Mouse (Mus musculus): ENCODE measurements around the gene Rpl36. TPM values are rescaled to one million over a fixed set of nuclear protein-coding genes. Genes with fewer than 3 reads are reported as not detected.
"Not testable (repeated sequence)": the region's sequence is repeated elsewhere in the genome, so short reads cannot be mapped to it uniquely, and the experiment has no call there.

Gene Rpl36
- polyA plus RNA-seq, 1 experiment = 1,005 TPM

GRCm38 (mm10) chr17:56615136-56615784, 2.0 kb downstream of the Rpl36 start:
- H3K27ac ChIP-seq (ENCODE audit: insufficient read depth, low read length) = no peak overlapping the region
- TF ChIP-seq CTCF (IDR thresholded peaks at IDR 0.05; ENCODE audit: extremely low read depth, insufficient read depth, low read length) = no peak
- no peak for TF ChIP-seq POLR2A (IDR thresholded peaks at IDR 0.05; ENCODE audit: extremely low read depth, insufficient read depth, low read length)

DNA sequence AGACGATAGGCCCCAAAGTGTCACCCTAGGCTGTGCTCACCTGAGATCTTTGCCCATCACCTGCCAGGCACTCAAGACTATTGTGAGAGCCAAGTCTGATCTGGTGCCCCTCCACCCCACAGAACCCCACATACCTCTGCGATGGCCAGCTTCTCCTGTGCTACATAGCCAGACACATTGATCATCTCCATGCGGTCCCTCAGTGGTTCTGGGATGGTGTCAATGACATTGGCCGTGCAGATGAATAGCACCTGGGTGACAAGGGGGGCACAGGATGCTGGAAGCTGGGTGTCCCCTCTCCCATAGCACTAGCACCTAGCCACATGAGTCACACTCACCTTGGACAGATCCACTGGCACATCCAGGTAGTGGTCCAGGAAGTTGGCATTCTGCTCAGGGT, 2.6 kb downstream of the Rpl36 start:
- H3K27ac ChIP-seq (ENCODE audit: insufficient read depth, low read length) = no peak overlapping the region

More at GRCm38 (mm10) chr17:56615136-56615784, 2.0 kb downstream of the Rpl36 start:
- Histone ChIP-seq H3K4me3 (ENCODE audit: insufficient read depth, low read length) (no peak overlapping the region), H3K4me1 (ENCODE audit: control insufficient read depth, insufficient read depth, low read length) (peaks cover 5% of the 10 kb centered on the region; the same call in 1 of the 2 replicates)

DNA sequence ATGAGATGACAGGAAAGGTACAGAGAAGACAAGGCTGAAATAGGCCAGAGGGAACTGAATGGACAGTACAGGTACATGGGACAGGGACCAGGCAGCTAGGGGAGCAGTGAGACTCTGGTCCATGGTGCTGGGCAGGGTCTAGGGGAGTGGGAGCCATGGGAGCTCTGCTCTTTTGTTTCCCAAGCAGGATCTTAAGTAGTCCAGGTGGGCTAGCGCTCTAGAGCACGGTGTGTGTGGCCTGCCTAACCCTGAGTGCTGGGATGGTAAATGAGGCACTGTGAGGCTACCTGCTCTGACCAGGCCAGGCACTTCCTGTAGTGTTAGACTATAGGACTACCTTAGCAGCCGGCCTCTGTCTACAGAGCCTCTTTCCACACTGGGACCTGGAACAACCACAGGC, 3.5 kb downstream of the Rpl36 start:
- TF ChIP-seq POLR2A (IDR thresholded peaks at IDR 0.05; ENCODE audit: extremely low read depth, insufficient read depth, low read length) = no peak
- TF ChIP-seq CTCF (IDR thresholded peaks at IDR 0.05; ENCODE audit: extremely low read depth, insufficient read depth, low read length) = no peak
- H3K4me1 ChIP-seq (ENCODE audit: control insufficient read depth, insufficient read depth, low read length) = peaks cover 4% of the 10 kb centered on the region; the same call in 1 of the 2 replicates
- no peak overlapping the region for H3K4me3 ChIP-seq (ENCODE audit: insufficient read depth, low read length)
- H3K27ac ChIP-seq (ENCODE audit: insufficient read depth, low read length) = no peak overlapping the region

More for the DNA sequence above, 2.6 kb downstream of the Rpl36 start:
- peaks cover 4% of the 10 kb centered on the region; the same call in 1 of the 2 replicates for H3K4me1 ChIP-seq (ENCODE audit: control insufficient read depth, insufficient read depth, low read length)
- no peak for TF ChIP-seq POLR2A (IDR thresholded peaks at IDR 0.05; ENCODE audit: extremely low read depth, insufficient read depth, low read length)
- TF ChIP-seq CTCF (IDR thresholded peaks at IDR 0.05; ENCODE audit: extremely low read depth, insufficient read depth, low read length) = no peak
- H3K4me3 ChIP-seq (ENCODE audit: insufficient read depth, low read length) = no peak overlapping the region

- Histone ChIP-seq H3K27ac (ENCODE audit: insufficient read depth, low read length) (no peak overlapping the region), H3K4me3 (ENCODE audit: insufficient read depth, low read length) (no peak overlapping the region), H3K4me1 (ENCODE audit: control insufficient read depth, insufficient read depth, low read length) (peaks cover 4% of the 10 kb centered on the region; the same call in 1 of the 2 replicates)
- no peak for TF ChIP-seq POLR2A (IDR thresholded peaks at IDR 0.05; ENCODE audit: extremely low read depth, insufficient read depth, low read length)
- no peak for TF ChIP-seq CTCF (IDR thresholded peaks at IDR 0.05; ENCODE audit: extremely low read depth, insufficient read depth, low read length)
Measured at GRCm38 (mm10) chr17:56617628-56618027, 4.4 kb downstream of the Rpl36 start.

DNA sequence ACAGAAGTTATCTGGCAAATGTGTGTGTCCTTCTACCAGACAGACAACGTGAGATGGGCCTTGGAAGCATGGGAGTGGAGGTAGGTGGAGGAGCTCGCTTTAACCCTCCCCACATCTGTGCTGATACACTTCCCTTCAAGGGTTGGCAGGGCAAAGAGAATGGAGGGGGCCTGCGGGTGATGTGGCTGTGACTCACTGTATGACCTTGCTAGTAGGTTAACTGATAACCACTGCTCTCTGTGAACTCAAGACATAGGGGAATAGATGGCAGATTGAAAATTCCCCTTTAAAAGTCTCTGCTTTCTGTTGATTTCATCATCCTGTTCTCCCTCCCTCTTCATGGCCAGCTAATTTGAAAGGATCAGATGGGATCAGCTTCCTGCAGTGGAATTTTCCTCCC, 12.3 kb downstream of the Rpl36 start:
- no peak for TF ChIP-seq POLR2A (IDR thresholded peaks at IDR 0.05; ENCODE audit: extremely low read depth, insufficient read depth, low read length)
- no peak for TF ChIP-seq CTCF (IDR thresholded peaks at IDR 0.05; ENCODE audit: extremely low read depth, insufficient read depth, low read length)
- Histone ChIP-seq H3K4me3 (ENCODE audit: insufficient read depth, low read length) (no peak overlapping the region; the same call in 1 of the 2 replicates), H3K4me1 (ENCODE audit: control insufficient read depth, insufficient read depth, low read length) (no peaks in the 10 kb centered on the region)

DNA sequence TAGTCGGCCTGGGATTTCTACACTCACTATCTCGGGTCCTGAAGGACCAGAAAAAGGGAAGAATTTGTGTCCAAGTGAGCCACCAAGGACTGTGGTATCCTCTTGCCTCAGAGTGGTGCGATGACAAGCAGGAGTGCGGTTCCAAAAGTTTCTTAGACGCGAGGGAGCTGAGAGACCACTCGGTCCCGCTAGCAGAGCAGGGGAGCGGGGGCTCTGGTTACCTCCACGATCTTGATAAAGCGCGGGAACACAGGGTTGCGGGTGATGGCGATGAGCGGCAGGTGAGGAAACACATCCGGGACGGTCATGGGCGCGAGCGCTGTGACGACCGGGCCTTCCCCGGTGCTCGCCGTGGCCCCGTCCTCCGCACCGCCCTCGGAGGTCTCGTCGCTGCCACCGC, 13.0 kb downstream of the Rpl36 start:
- H3K4me3 ChIP-seq (ENCODE audit: insufficient read depth, low read length) = peak overlapping the region; percentile 35
- no peaks in the 10 kb centered on the region for H3K4me1 ChIP-seq (ENCODE audit: control insufficient read depth, insufficient read depth, low read length)
- no peak overlapping the region for H3K27ac ChIP-seq (ENCODE audit: insufficient read depth, low read length)
- no peak for TF ChIP-seq CTCF (IDR thresholded peaks at IDR 0.05; ENCODE audit: extremely low read depth, insufficient read depth, low read length)
- TF ChIP-seq POLR2A (IDR thresholded peaks at IDR 0.05; ENCODE audit: extremely low read depth, insufficient read depth, low read length) = no peak

More for the DNA sequence above, 12.3 kb downstream of the Rpl36 start:
- no peak overlapping the region for H3K27ac ChIP-seq (ENCODE audit: insufficient read depth, low read length)

DNA sequence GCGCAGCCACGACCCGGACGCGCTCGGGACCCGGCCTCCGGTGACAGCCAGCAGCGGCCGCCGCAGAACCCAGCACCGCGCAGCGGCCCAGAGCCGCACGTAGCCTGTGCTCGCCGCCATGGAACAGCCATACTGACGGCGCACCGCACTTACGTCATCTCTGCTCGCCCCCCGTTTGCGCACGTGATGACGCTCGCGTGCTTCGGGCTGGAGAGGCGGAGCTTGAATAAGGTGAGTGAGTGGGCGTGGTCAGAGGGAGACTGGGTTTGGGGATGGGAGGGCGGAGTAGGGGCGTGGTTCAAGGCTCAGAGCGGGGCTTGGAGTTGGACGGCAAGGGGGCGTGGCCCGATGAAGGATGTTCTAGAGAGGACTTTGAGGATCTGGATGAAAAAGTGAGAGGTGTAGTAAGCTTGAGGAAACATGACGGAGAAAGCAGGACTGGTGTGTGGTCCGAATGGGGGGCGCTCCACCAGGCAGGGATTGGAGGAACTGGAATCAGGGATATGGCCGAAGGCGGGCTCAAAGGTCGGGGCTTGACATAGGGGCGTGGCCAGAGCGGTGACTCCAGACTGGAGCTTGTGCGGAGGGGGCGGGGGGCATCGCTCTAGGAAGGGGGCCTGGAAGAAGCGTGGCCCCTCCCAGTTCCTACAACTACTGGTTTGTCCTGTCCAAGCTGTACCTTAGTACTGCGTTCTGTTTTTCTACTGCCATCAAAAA, 13.7 kb downstream of the Rpl36 start, which contains the start of gene Lonp1:
Gene Lonp1, minus strand, starts transcription at position 134 of the 717 bp plus-strand sequence.
- no peak within 1 kb of the TSS for H3K27ac ChIP-seq (ENCODE audit: insufficient read depth, low read length)
- TF ChIP-seq CTCF (IDR thresholded peaks at IDR 0.05; ENCODE audit: extremely low read depth, insufficient read depth, low read length) (no peak), POLR2A (IDR thresholded peaks at IDR 0.05; ENCODE audit: extremely low read depth, insufficient read depth, low read length) (peak; percentile 76; the same call in 1 of the 2 replicates)
- H3K4me3 ChIP-seq (ENCODE audit: insufficient read depth, low read length) = peak within 1 kb of the TSS; percentile 35
- H3K4me1 ChIP-seq (ENCODE audit: control insufficient read depth, insufficient read depth, low read length) = no peaks in the 10 kb centered on the region

GRCm38 (mm10) chr17:56627530-56628277, 14.5 kb downstream of the Rpl36 start, which contains the start of gene Catsperd:
Gene Catsperd, plus strand, starts transcription at chr17:56628143.
- no peak within 1 kb of the TSS for H3K27ac ChIP-seq (ENCODE audit: insufficient read depth, low read length)
- peak within 1 kb of the TSS; percentile 35 for H3K4me3 ChIP-seq (ENCODE audit: insufficient read depth, low read length)
- TF ChIP-seq POLR2A (IDR thresholded peaks at IDR 0.05; ENCODE audit: extremely low read depth, insufficient read depth, low read length) (no peak), CTCF (IDR thresholded peaks at IDR 0.05; ENCODE audit: extremely low read depth, insufficient read depth, low read length) (no peak)
- H3K4me1 ChIP-seq (ENCODE audit: control insufficient read depth, insufficient read depth, low read length) = no peaks in the 10 kb centered on the region

DNA sequence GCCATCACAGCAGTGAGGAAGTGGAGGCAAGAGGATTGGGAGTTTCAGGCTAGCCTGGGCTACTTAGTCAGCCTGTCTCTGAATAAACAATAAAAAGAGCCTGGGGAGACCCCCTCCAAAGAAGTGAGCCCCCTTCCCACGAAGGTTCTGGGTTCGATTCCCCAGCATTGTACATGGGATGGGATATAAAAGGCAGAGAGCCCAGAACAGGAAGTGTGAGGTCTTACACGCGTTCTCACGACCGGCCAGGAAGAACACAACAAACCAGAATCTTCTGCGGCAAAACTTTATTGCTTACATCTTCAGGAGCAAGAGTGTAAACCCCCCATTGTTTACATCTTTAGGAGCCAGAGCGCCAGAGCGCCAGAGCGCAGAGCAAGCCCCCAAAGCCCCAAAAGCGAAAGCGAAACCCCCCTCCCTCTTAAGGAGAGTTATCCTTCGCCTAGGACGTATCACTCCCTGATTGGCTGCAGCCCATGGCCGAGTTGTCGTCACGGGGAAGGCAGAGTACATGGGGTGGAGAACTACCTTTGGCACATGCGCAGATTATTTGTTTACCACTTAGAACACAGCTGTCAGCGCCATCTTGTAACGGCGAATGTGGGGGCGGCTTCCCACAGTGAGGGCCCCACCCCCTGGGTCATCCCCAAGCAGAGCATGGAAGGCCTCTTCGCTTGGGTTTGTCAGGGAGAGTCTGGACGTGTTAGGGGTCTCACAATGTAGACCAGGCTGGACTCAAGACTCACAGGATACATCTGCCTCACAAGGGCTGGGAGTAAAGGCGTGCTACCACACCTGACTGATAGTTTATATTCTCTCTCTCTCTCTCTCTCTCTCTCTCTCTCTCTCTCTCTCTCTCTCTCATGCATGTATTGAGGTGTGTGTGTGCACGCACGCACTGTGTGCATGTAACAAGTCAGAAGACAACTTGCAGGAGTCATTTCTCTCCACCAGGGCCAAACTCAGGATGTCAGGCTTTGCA, 16.9 kb downstream of the Rpl36 start:
- H3K27ac ChIP-seq (ENCODE audit: insufficient read depth, low read length); H3K4me3 ChIP-seq (ENCODE audit: insufficient read depth, low read length); H3K4me1 ChIP-seq (ENCODE audit: control insufficient read depth, insufficient read depth, low read length): not testable (repeated sequence)
